Comparison of ENCODE assay signal across 12 mouse cellular contexts in the genomic region with DNA sequence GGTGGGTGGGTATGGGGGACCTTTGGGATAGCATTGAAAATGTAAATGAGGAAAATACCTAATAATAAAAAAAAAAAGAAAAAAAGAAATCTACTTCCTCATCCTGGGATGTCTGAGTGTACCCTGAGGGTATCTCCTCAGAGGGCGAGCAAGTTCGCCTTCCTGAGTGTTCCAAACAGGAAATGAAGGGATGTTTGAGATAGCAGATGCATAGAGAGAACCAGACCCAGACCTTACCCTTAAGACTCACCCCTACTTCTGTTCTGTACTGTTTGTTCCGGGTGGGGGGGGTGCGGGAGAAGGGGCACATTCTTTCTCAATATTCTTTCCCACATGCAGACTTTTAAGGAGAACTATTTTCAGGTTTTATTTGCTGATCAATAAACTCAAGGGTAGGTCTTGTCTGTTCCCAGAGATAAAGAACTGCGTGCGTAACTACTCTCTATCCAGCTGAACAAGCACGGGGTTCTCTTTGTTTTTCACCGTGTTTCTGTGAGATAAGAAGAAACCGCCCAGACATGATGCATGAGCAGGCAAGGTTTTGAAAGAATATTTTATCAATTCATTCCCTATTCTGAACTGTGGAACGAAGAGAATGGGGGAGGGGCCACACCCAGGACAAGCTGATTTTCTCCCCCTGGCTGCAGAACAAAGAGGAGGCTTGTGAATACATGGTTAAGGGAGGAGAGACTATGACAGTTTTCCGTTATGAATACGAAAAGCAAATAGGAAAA. TPM values are rescaled to one million over a fixed set of nuclear protein-coding genes. Genes with fewer than 3 reads are reported as not detected.
DNase-seq lines count a peak whose midpoint lies in the region; ATAC-seq and TF ChIP-seq lines count a peak whose summit lies in the region.
"Had no signal": no experiment of that assay in that cellular context is flagged by ENCODE, and none has a peak within 500 bp of the region (broad histone marks: within the 10 kb centered on the region; RNA-seq: fewer than 3 reads in every experiment).

No protein-coding gene starts in this region.

- DNase-seq in lung, postnatal 0 days (ENCODE audit: low spot score), result peak; percentile 11
- no peak for DNase-seq in lung, adult 18-20 months
- DNase-seq in liver, embryonic 11.5 days (ENCODE audit: low spot score), result peak; percentile 33
- DNase-seq in stomach, postnatal 0 days (ENCODE audit: low spot score), result peak; percentile 22
- DNase-seq in layer of hippocampus, adult 9-11 months, result no peak
- no peak for DNase-seq in embryo, embryonic 10.5 days (ENCODE audit: low spot score)
- DNase-seq in urinary bladder, postnatal 4 days (ENCODE audit: low spot score in 2 of 2), result no peak
- DNase-seq: heart, postnatal 4 days; left cerebral cortex, postnatal 4 days; thymus, adult 2 months had no signal

- no peak for TF ChIP-seq CTCF in lung, postnatal 0 days (IDR thresholded peaks at IDR 0.05)
- peak; percentile 19 for TF ChIP-seq CTCF in stomach, postnatal 0 days (IDR thresholded peaks at IDR 0.05; ENCODE audit: low read depth)

- no peak overlapping the region for H3K4me3 ChIP-seq in lung, postnatal 0 days (ENCODE audit: low read depth, low read length)
- H3K4me3 ChIP-seq in forebrain, embryonic 16.5 days (replicated peaks; ENCODE audit: low read length), result no peak overlapping the region
- H3K4me3 ChIP-seq in liver, embryonic 11.5 days (ENCODE audit: low read depth, low read length), result no peak overlapping the region
- H3K4me3 ChIP-seq in stomach, postnatal 0 days (ENCODE audit: low read depth, low read length), result no peak overlapping the region
- H3K4me3 ChIP-seq: megakaryocyte, embryonic 14.5 days had no signal

- no peaks in the 10 kb centered on the region for H3K4me1 ChIP-seq in lung, postnatal 0 days (ENCODE audit: insufficient read depth, low read depth, low read length)
- H3K4me1 ChIP-seq in forebrain, embryonic 16.5 days (replicated peaks; ENCODE audit: control insufficient read depth, insufficient read depth, low read length), result no peaks in the 10 kb centered on the region; the same call in none of the 2 replicates
- peaks cover 10% of the 10 kb centered on the region; the same call in 1 of the 2 replicates for H3K4me1 ChIP-seq in liver, embryonic 11.5 days (replicated peaks; ENCODE audit: control insufficient read depth, insufficient read depth, low read length)
- no peaks in the 10 kb centered on the region for H3K4me1 ChIP-seq in stomach, postnatal 0 days (replicated peaks; ENCODE audit: control insufficient read depth, insufficient read depth)

- WGBS in lung, postnatal 0 days, result 32% methylated on average over 12 of the region's 12 CpGs
- 59% methylated on average over 12 of the region's 12 CpGs for WGBS in forebrain, embryonic 16.5 days
- WGBS in liver, embryonic 11.5 days, result 34% methylated on average over 12 of the region's 12 CpGs
- WGBS in stomach, postnatal 0 days, result 52% methylated on average over 12 of the region's 12 CpGs

- no peaks in the 10 kb centered on the region for H3K36me3 ChIP-seq in lung, postnatal 0 days (ENCODE audit: insufficient read depth, low read length)
- no peaks in the 10 kb centered on the region for H3K36me3 ChIP-seq in forebrain, embryonic 16.5 days (ENCODE audit: control insufficient read depth, insufficient read depth)
- no peaks in the 10 kb centered on the region; the same call in 1 of the 2 replicates for H3K36me3 ChIP-seq in liver, embryonic 11.5 days (ENCODE audit: control insufficient read depth, insufficient read depth, low read length)
- H3K36me3 ChIP-seq in stomach, postnatal 0 days (ENCODE audit: control insufficient read depth, insufficient read depth, low read length), result no peaks in the 10 kb centered on the region

- no peak for TF ChIP-seq EP300 in lung, postnatal 0 days (IDR thresholded peaks at IDR 0.05)
- TF ChIP-seq EP300 in stomach, postnatal 0 days (optimal IDR thresholded peaks at IDR 0.05), result no peak

- H3K4me2 ChIP-seq in lung, postnatal 0 days (replicated peaks; ENCODE audit: low read depth, low read length), result no peak overlapping the region
- no peak overlapping the region for H3K4me2 ChIP-seq in forebrain, embryonic 16.5 days (ENCODE audit: low read length)
- peak overlapping the region; percentile 43; the same call in 1 of the 2 replicates for H3K4me2 ChIP-seq in liver, embryonic 11.5 days
- no peak overlapping the region for H3K4me2 ChIP-seq in stomach, postnatal 0 days (replicated peaks; ENCODE audit: low read depth)

- no peak overlapping the region for H3K9ac ChIP-seq in lung, postnatal 0 days (replicated peaks; ENCODE audit: low read depth)
- H3K9ac ChIP-seq in forebrain, embryonic 16.5 days (replicated peaks; ENCODE audit: low read depth, low read length), result no peak overlapping the region
- 0 out of 2 replicates have a peak overlapping the region, but pooled peaks have one; percentile 25 for H3K9ac ChIP-seq in liver, embryonic 11.5 days (ENCODE audit: low read depth, low read length)
- no peak overlapping the region for H3K9ac ChIP-seq in stomach, postnatal 0 days (ENCODE audit: low read length)

- no peaks in the 10 kb centered on the region for H3K9me3 ChIP-seq in lung, postnatal 0 days (ENCODE audit: low read length)
- H3K9me3 ChIP-seq in forebrain, embryonic 16.5 days (ENCODE audit: control insufficient read depth, low read length), result no peaks in the 10 kb centered on the region
- H3K9me3 ChIP-seq in liver, embryonic 11.5 days (ENCODE audit: control insufficient read depth, low read length), result no peaks in the 10 kb centered on the region
- H3K9me3 ChIP-seq in stomach, postnatal 0 days (ENCODE audit: control insufficient read depth, low read length), result no peaks in the 10 kb centered on the region
- H3K9me3 ChIP-seq: megakaryocyte, embryonic 14.5 days had no signal

- H3K27ac ChIP-seq in lung, postnatal 0 days (ENCODE audit: low read length), result no peak overlapping the region
- no peak overlapping the region for H3K27ac ChIP-seq in forebrain, embryonic 16.5 days (ENCODE audit: low read length)
- H3K27ac ChIP-seq in liver, embryonic 11.5 days (ENCODE audit: low read depth, low read length), result peak overlapping the region; percentile 64
- no peak overlapping the region for H3K27ac ChIP-seq in stomach, postnatal 0 days (replicated peaks)

- no peak for ATAC-seq in lung, postnatal 0 days
- peak; percentile 41; the same call in 1 of the 2 replicates for ATAC-seq in forebrain, embryonic 16.5 days
- ATAC-seq in liver, embryonic 11.5 days (replicated peaks; ENCODE audit: low FRiP score), result peak; percentile 97
- peak; percentile 50; the same call in 1 of the 2 replicates for ATAC-seq in stomach, postnatal 0 days (ENCODE audit: low FRiP score, low TSS enrichment)

- H3K27me3 ChIP-seq in lung, postnatal 0 days (replicated peaks; ENCODE audit: insufficient read depth, low read length), result no peaks in the 10 kb centered on the region
- H3K27me3 ChIP-seq in forebrain, embryonic 16.5 days (replicated peaks; ENCODE audit: control insufficient read depth, insufficient read depth, low read length), result no peaks in the 10 kb centered on the region
- no peaks in the 10 kb centered on the region for H3K27me3 ChIP-seq in liver, embryonic 11.5 days (replicated peaks; ENCODE audit: control insufficient read depth, insufficient read depth, low read length)
- H3K27me3 ChIP-seq in stomach, postnatal 0 days (ENCODE audit: control insufficient read depth, insufficient read depth, low read length), result no peaks in the 10 kb centered on the region
- H3K27me3 ChIP-seq: megakaryocyte, embryonic 14.5 days had no signal

RNA-seq across cellular contexts. Expression of a gene that starts 11.9 kb away (rescaled TPM):
- polyA plus RNA-seq in lung, postnatal 0 days (2015; fragmentation: Nextera tagmentation; extraction: Ambion mirVana), result not detected in 2 replicates
- not detected in 2 replicates for polyA plus RNA-seq in forebrain, embryonic 16.5 days (2015; fragmentation: Nextera tagmentation; extraction: Ambion mirVana)
- 1.0 and 1.1 TPM in 2 replicates for polyA plus RNA-seq in liver, embryonic 11.5 days (2014; fragmentation: Nextera tagmentation; extraction: Ambion mirVana)
- 0.17 TPM in 1 of 2 replicates, not detected in the other for polyA plus RNA-seq in stomach, postnatal 0 days (2015; fragmentation: Nextera tagmentation; extraction: Ambion mirVana)
- polyA plus RNA-seq: thymus, adult 2 months had no signal

RNA-seq across cellular contexts. Expression of a gene that starts 27.8 kb away (rescaled TPM):
- 0.67 and 1.2 TPM in 2 replicates for polyA plus RNA-seq in lung, postnatal 0 days (2015; fragmentation: Nextera tagmentation; extraction: Ambion mirVana)
- 3.0 and 3.8 TPM in 2 replicates for polyA plus RNA-seq in forebrain, embryonic 16.5 days (2015; fragmentation: Nextera tagmentation; extraction: Ambion mirVana)
- 27.7 and 31.5 TPM in 2 replicates for polyA plus RNA-seq in liver, embryonic 11.5 days (2014; fragmentation: Nextera tagmentation; extraction: Ambion mirVana)
- 2.0 and 2.5 TPM in 2 replicates for polyA plus RNA-seq in stomach, postnatal 0 days (2015; fragmentation: Nextera tagmentation; extraction: Ambion mirVana)

RNA-seq across cellular contexts. Expression of a gene that starts 38.8 kb away (rescaled TPM):
- not detected in 2 replicates for polyA plus RNA-seq in lung, postnatal 0 days (2015; fragmentation: Nextera tagmentation; extraction: Ambion mirVana)
- not detected in 2 replicates for polyA plus RNA-seq in forebrain, embryonic 16.5 days (2015; fragmentation: Nextera tagmentation; extraction: Ambion mirVana)
- polyA plus RNA-seq in liver, embryonic 11.5 days (2014; fragmentation: Nextera tagmentation; extraction: Ambion mirVana), result 1.3 and 1.5 TPM in 2 replicates
- polyA plus RNA-seq in stomach, postnatal 0 days (2015; fragmentation: Nextera tagmentation; extraction: Ambion mirVana), result 0.21 TPM in 1 of 2 replicates, not detected in the other

RNA-seq across cellular contexts. Expression of a gene that starts 45.1 kb away (rescaled TPM):
- polyA plus RNA-seq in lung, postnatal 0 days (2015; fragmentation: Nextera tagmentation; extraction: Ambion mirVana), result 0.54 and 1.00 TPM in 2 replicates
- polyA plus RNA-seq in forebrain, embryonic 16.5 days (2015; fragmentation: Nextera tagmentation; extraction: Ambion mirVana), result 10.4 and 10.7 TPM in 2 replicates
- polyA plus RNA-seq in liver, embryonic 11.5 days (2014; fragmentation: Nextera tagmentation; extraction: Ambion mirVana), result 0.23 and 0.27 TPM in 2 replicates
- polyA plus RNA-seq in stomach, postnatal 0 days (2015; fragmentation: Nextera tagmentation; extraction: Ambion mirVana), result 0.61 and 0.87 TPM in 2 replicates

Comparison
In these comparisons a context has a peak if more than half of its experiments do, and no peak if none do; other contexts are left out.
1. DNase-seq: peak in lung, postnatal 0 days (single experiment), liver, embryonic 11.5 days (single experiment) and stomach, postnatal 0 days (single experiment); none in lung, adult 18-20 months (0 of 2), layer of hippocampus, adult 9-11 months (single experiment), embryo, embryonic 10.5 days (single experiment) and urinary bladder, postnatal 4 days (0 of 2).